Mouse (Mus musculus) central nervous system, embryonic 14 days (tissue): ENCODE data around the gene Ang. TPM values are rescaled to one million over a fixed set of nuclear protein-coding genes. Genes with fewer than 3 reads are reported as not detected.

Experiments used
- polyA plus RNA-seq: library from polyadenylated mRNA; depleted of rRNA; stranded (reverse); fragments of >200 nt; gene quantifications from 2 replicates; pipeline ENCODE4 v1.2.3, GENCODE M21; 2012; rRNA removed

The Ang gene
- 4.3 and 6.9 TPM in 2 replicates for polyA plus RNA-seq

DNA sequence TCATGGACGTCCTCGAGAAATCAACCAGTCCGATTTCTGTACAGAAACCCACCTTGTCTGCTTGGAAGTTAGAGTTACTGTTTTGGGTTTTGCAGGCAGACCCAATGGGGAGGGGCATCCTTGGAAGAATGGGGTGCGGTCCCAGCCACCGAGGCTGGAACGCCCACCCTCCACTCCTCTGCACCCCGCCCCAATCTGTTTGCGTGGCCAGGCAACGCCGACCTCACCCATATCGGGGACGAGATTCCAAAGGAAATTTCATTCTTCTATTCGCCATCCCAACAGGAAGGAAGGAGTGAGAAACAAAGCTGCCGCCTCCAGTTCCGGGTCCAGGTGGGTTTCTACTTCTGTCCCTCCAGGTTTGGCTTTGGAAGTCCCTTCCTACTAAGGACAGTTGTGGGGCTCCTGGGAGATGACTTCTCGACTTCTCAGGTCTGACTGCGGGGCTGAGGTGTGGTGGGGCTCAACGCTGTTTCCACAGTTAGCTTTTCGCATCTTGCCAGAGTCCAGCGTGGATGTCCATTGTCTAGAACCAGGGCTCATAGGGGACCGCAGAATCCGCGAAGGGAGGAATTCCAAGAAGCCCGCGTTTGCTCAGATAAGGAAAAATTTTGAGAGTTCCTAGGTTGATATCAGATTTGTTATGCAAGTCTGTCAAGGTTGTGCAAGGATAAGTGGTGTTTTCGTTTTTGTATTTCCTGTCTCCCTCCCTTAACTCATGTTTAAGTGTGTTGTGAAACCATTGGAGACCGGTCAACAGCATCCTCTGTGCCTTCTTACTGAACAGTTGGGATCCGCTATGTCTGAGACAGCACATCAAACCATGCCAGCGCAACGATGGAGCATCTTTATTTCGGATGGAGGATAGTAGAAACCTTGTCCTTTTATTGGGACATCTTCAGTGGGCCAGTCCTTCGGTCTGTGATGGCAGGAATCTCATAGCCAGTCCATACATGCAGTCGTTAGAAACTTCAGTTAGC, at the start of gene Ang, which contains the start of gene Rnase4:
Gene Ang (plus strand): TSS at position 230 of the 980 bp plus-strand sequence.
Gene Rnase4 (plus strand): TSS at position 157 of the 980 bp plus-strand sequence.

GRCm38 (mm10) chr14:51041769-51042168, 49.2 kb upstream of the Ang start, which contains the start of gene Rnase9:
TSS of gene Rnase9 (minus strand) at chr14:51041869.

GRCm38 (mm10) chr14:51050063-51050462, 40.9 kb upstream of the Ang start, which contains the start of gene Rnase11:
TSS of gene Rnase11 (minus strand) at chr14:51050163.

DNA sequence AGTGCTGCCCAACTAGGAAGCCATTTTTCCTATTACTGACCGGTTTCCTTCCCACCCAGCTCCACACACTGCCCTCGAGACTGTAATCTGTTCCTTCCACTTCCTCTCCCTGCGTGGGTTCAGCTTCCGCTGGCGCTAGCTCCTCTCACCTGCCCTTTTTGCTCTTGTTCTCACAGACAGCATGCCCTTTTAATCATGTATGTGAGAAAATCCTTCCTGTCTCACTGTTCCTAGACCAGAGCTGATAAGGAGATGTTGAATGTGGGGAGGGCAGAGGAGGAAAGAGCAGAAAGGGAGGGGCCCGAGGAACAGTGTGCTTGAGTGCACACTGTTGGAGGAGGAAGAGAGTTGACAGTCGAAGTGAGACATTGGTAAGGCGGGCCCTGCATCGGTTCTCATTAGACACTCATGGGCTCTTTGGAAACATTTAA, 33.5 kb upstream of the Ang start, which contains the start of gene Rnase12:
Gene Rnase12 (minus strand): TSS at position 261 of the 431 bp plus-strand sequence.

DNA sequence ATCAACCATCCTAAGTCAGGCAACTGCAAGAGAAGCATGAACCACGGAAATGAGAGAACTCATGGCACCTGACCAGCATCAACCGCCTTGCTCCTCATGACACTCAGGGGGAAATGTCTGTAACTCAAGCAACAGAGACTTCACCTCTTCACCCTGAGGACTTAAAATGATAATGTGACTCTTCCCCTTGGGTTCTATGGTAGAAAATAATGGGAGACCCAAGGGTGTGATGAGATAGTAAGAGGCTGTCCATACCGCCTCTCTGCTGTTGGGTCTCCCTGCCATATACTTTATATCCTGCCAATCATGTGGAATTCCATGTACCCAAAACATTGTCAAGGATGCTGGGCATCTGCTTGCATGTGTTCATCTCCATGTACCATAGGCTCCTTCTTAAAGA, 16.6 kb upstream of the Ang start, which contains the start of gene Olfr750:
Gene Olfr750 (minus strand): TSS at position 101 of the 400 bp plus-strand sequence.

DNA sequence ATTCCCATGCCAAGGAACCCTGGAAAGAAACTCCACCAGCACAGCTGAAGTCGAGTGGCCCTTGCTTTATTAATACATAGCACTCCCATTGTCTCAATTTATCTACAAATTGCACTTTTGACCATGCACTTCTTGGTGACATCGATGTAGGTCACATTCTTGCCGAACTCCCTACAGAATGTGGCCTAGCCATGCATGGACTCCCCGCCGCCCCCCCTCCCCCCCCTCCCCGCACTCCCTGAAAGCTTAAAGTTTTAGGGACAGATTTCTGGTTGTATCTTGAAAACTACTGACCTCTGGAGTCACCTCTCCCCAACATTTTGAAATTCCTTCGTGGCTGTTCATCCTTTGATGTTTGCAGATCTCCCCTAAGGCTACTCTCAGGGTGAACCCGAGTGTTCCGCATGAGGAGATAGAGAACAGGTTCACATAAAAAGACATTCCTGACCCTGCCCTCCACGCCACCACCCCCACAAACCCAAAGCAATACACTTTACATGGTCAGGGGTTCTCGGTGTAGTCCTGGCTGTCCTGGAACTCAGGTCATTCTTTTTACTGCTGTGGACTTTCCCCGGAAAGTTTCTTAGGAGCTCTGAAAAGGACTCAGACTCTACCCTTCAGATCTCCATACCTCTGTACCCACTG, 23.1 kb downstream of the Ang start, which contains the start of gene Eddm3b:
Gene Eddm3b (plus strand): TSS at position 511 of the 645 bp plus-strand sequence.

GRCm38 (mm10) chr14:51146685-51147084, 55.7 kb downstream of the Ang start, which contains the start of gene Rnase1:
TSS of gene Rnase1 (minus strand) at chr14:51146785.

Other genes starting within 250 kb of the Ang start
- gene Tep1, start 220.6 kb upstream of the Ang start, polyA plus RNA-seq: 4.2 and 6.1 TPM in 2 replicates
- gene Klhl33, start 193.6 kb upstream of the Ang start, polyA plus RNA-seq: 0.79 and 1.2 TPM in 2 replicates
- 122 and 139 TPM in 2 replicates for gene Osgep, start 166.3 kb upstream of the Ang start, polyA plus RNA-seq
- gene Apex1, start 166.2 kb upstream of the Ang start, polyA plus RNA-seq: 167 and 214 TPM in 2 replicates
- 129 and 137 TPM in 2 replicates for gene Pip4p1, start 160.3 kb upstream of the Ang start, polyA plus RNA-seq
- gene Pnp, start 160.1 kb upstream of the Ang start, polyA plus RNA-seq: 22.1 and 24.5 TPM in 2 replicates
- 28.5 and 35.7 TPM in 2 replicates for gene Gm49342, start 146.6 kb upstream of the Ang start, polyA plus RNA-seq
- 0.23 and 0.28 TPM in 2 replicates for gene Pnp2, start 135.2 kb upstream of the Ang start, polyA plus RNA-seq
- gene Rnase10, start 83.4 kb upstream of the Ang start, polyA plus RNA-seq: 0.04 TPM in 1 of 2 replicates, not detected in the other
- not detected in 2 replicates for gene Rnase9, start 49.3 kb upstream of the Ang start, polyA plus RNA-seq
- gene Rnase11, start 41.0 kb upstream of the Ang start, polyA plus RNA-seq: not detected in 2 replicates
- gene Rnase12, start 33.5 kb upstream of the Ang start, polyA plus RNA-seq: not detected in 2 replicates
- gene Olfr750, start 16.7 kb upstream of the Ang start, polyA plus RNA-seq: not detected in 2 replicates
- 14.3 and 24.3 TPM in 2 replicates for gene Rnase4, start 73 bp upstream of the Ang start, polyA plus RNA-seq
- gene Eddm3b, start 23.3 kb downstream of the Ang start, polyA plus RNA-seq: not detected in 2 replicates
- gene Rnase6, start 32.8 kb downstream of the Ang start, polyA plus RNA-seq: 0.35 and 0.66 TPM in 2 replicates
- 0.25 and 0.31 TPM in 2 replicates for gene Rnase1, start 55.6 kb downstream of the Ang start, polyA plus RNA-seq
- not detected in 2 replicates for gene Rnase2b, start 71.1 kb downstream of the Ang start, polyA plus RNA-seq
- gene Ang2, start 108.0 kb downstream of the Ang start, polyA plus RNA-seq: not detected in 2 replicates
- gene Ear14, start 112.2 kb downstream of the Ang start, polyA plus RNA-seq: not detected in 2 replicates
- gene Rnase2a, start 165.0 kb downstream of the Ang start, polyA plus RNA-seq: not detected in 2 replicates